Mouse (Mus musculus): Measurements from ENCODE around the gene Meis1. TPM values are rescaled to one million over a fixed set of nuclear protein-coding genes. Genes with fewer than 3 reads are reported as not detected.

Gene Meis1
- total RNA-seq, 2 experiments from 2014 or later, result 30.1 to 33.9 TPM

DNA sequence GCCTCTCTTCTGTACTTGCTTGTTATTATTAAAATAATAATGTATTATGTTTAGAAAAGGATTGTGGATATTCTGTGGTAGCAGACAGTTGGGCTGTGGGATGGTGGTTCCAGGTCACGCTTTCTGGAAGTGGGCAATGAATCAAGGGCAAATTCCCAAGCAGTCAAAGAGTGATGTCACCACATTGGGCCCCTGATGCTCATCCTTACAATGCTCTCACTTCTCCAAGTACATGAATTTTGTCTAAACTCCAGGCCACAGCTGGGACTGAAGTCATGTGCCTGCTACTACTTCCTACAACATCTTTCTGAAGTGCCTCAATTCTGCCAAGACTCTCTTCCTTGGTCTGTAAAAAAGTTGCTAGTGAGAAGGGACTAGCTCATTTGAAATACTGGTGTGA is 59.3 kb downstream of the Meis1 start:
- intact Hi-C loops (cut with DNase I), result loop anchor here (5.0 kb wide), 2 partner anchors 53 to 82 kb away; no protein-coding TSS in a partner anchor
- DNase-seq, result no peak

GRCm38 (mm10) chr11:18957805-18958770 is 60.7 kb downstream of the Meis1 start:
- intact Hi-C loops (cut with DNase I), result loop anchor here (5.0 kb wide), 2 partner anchors 54 to 81 kb away; no protein-coding TSS in a partner anchor
- DNase-seq, result peak; percentile 62 to 77

DNA sequence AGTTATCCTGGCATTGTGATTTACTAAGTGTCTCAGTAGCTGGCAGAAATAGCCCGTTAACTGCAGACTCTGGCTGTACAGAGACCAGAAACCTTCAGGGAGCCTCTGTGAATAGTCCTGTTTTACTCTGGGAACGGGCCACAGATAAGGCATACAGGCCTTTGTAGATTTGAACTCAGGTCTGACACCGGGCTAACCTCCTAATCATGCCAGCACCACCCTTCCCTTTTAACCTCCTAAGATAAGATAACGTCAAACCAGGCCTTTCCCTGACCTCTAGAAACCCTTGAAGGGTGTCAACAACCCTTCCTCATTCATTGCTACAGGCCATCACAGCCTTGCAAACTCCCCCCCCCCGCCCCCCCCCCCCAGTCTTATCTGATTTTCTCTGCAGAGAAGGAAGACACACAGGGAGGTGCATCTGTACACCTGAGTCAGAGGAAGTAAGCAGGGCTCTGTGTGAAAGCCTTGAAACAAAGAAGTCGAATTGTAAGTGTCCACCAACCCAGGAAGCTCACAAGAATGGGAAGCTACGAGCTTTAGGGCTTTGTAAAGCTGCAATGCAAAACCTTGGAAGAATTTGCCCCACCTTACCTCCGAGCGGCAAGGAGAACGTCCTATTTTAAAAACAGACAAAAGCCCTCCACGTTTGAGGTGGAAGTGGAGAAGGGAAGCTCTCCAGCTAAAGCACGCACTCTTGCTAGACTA is 61.5 kb downstream of the Meis1 start:
- intact Hi-C loops (cut with DNase I), result loop anchor here (5.0 kb wide), 2 partner anchors 55 to 80 kb away; no protein-coding TSS in a partner anchor
- no peak for DNase-seq

- peak; percentile 49 to 54 for DNase-seq
- intact Hi-C loops (cut with DNase I), result loop anchor here (5.0 kb wide), 2 partner anchors 56 to 79 kb away; no protein-coding TSS in a partner anchor
Measured at GRCm38 (mm10) chr11:18955969-18956368, 62.8 kb downstream of the Meis1 start.

DNA sequence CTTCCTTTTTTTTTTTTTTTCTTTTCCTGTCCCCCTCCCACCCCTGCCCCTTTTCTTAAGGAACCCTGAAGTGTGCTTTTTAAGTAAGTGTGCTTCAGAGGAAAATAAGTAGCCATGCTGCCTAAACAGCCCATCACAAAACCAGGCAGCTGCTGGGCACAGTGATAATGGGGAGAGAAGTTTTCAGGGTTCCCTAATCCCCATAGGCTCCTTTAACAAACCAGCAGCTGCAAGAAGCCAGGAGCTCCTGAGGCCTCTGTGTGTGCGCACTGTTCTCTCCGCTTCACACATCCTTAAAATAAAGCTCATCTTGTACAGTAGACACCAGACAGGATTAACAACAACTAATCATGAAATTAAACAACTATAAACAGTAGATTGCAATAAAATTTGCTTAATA is 63.9 kb downstream of the Meis1 start:
- intact Hi-C loops (cut with DNase I), result loop anchor here (5.0 kb wide), 2 partner anchors 57 to 78 kb away; no protein-coding TSS in a partner anchor
- no peak for DNase-seq

GRCm38 (mm10) chr11:18953892-18954291 is 64.9 kb downstream of the Meis1 start:
- intact Hi-C loops (cut with DNase I), result no loop called here
- no peak for DNase-seq

- DNase-seq, result no peak
- intact Hi-C loops (cut with DNase I), result loop anchor here (5.0 kb wide), 1 partner anchor 69 kb away; the partner anchor contains the start of gene Meis1
Measured at GRCm38 (mm10) chr11:18948600-18949295, 70.0 kb downstream of the Meis1 start.

GRCm38 (mm10) chr11:18947434-18947833 is 71.4 kb downstream of the Meis1 start:
- peak; percentile 30 to 56 for DNase-seq
- intact Hi-C loops (cut with DNase I), result loop anchor here (5.0 kb wide), 1 partner anchor 70 kb away; the partner anchor contains the start of gene Meis1

GRCm38 (mm10) chr11:18945778-18946177 is 73.0 kb downstream of the Meis1 start:
- no peak for DNase-seq

DNA sequence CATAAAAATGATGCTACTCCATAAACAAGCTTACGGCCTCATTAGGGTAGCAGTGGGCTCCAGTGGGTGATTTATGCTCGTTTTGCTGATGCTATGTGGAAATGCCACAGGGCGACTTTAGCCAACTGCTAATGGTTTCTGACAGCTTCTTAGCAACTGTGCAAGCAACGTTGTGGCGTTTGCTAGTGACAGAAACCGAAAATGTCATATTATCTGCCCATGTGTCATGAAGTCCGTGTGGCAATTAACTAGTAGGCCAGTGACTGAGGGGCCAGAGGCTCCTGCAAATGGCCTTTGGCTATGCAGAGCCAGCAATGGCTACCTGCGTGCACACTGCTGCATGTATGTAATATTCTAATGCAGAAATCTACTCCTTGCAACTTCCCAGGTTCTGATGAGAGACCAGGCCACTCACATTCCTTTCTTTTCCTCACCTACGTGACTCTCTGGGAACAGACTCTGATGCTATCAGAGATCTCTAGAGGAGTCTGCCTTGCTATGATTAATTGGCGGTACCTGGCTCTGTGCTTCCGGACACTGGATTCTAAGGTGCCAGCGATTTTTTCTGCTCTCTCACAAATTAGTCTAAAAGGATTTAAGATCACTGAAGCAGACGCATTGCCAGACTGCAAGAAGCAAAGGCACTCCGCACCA is 73.7 kb downstream of the Meis1 start:
- DNase-seq, result no peak
- intact Hi-C loops (cut with DNase I), result loop anchor here (5.0 kb wide), 2 partner anchors 48 to 72 kb away; partner anchors contain the start of gene Meis1

More at GRCm38 (mm10) chr11:18945778-18946177, 73.0 kb downstream of the Meis1 start:
- intact Hi-C loops (cut with DNase I), result loop anchor here (5.0 kb wide), 1 partner anchor 72 kb away; the partner anchor contains the start of gene Meis1

DNA sequence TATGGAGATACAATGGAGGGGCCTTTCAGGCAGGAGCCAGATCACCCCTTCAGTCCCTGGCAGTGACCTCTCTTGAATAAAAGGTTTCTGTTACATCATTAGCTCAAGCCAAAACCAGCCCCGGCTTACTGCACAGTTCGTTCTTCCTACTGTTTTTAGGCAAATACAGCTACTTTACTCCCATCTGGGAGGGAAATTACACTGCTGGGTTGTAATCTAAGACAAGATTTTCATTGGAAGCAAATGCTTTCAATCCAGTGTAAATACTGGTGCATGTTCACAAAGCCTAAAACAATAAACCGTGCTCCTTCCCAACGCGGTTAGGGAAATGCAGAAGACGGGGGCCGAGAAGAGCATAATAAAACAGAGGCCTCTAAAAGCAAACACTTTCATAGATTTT is 74.6 kb downstream of the Meis1 start:
- DNase-seq, result no peak
- intact Hi-C loops (cut with DNase I), result loop anchor here (5.0 kb wide), 1 partner anchor 47 kb away; no protein-coding TSS in a partner anchor

- intact Hi-C loops (cut with DNase I), result loop anchor here (5.0 kb wide), 1 partner anchor 46 kb away; no protein-coding TSS in a partner anchor
- no peak for DNase-seq
Measured at GRCm38 (mm10) chr11:18942990-18943389, 75.8 kb downstream of the Meis1 start.

- intact Hi-C loops (cut with DNase I), result loop anchor here (5.0 kb wide), 1 partner anchor 44 kb away; no protein-coding TSS in a partner anchor
- no peak for DNase-seq
Measured at GRCm38 (mm10) chr11:18940916-18941315, 77.9 kb downstream of the Meis1 start.

- no peak for DNase-seq
- intact Hi-C loops (cut with DNase I), result no loop called here
Measured at GRCm38 (mm10) chr11:18934921-18935320, 83.9 kb downstream of the Meis1 start.

DNA sequence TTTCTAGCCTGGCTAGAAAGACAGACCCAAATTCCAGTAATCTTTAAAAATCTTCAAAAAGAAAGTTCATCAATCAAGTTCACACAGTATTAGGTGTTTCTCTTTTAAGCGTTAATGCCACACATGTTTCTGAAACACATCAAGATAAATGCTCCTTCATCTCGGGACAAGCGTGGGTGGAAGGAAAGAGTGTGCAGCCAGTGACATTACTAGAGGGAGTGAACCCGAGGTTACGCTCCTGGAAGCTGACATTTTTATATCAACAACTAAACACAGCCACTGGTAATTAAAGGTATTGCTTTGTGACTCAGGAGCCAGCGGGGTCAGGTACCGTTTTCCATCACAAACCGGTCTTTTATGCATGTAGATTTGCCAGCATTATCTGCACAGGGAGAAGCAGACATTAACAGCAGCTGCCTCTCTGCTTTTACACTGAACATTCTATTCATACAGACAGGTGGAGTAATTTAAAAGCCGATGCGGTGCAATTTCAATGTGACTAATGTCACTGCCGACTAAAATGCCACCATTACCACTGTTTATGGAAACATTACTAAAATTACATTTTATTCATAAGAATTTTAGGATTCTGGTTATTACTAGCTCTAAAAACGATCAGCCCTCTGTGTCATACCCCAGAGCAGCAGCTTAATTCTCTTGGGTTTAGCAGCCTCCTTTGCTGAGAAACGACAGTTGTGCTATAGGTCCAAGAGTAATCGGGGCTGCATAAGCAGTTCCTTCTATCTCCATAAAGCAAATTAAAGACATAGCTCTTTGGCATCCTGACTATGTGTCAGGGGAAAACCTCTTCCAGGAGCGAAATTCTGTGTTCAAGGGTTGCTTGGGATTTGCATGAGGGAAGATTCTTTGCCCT is 87.5 kb downstream of the Meis1 start:
- no peak for DNase-seq
- intact Hi-C loops (cut with DNase I), result no loop called here

- intact Hi-C loops (cut with DNase I), result no loop called here
Measured at GRCm38 (mm10) chr11:18929779-18930728, 88.7 kb downstream of the Meis1 start.

GRCm38 (mm10) chr11:18927351-18927750 is 91.4 kb downstream of the Meis1 start:
- peak; percentile 39 to 62 for DNase-seq
- intact Hi-C loops (cut with DNase I), result no loop called here

More at GRCm38 (mm10) chr11:18929779-18930728, 88.7 kb downstream of the Meis1 start:
- DNase-seq, result no peak
